Mouse (Mus musculus) monocyte, adult 2 months (primary cell): ENCODE results near the gene Dpf3.

Experiments
- DNase-seq, 2 experiments: peaks; one replicate each; pipeline ENCODE4 v3.0.0; 2022; ENCODE audit warnings: low spot score in 2 of 2, low read depth in 1 of 2

Gene Dpf3

GRCm38 (mm10) chr12:83415207-83415606 lies 72.3 kb downstream of the Dpf3 start:
- DNase-seq = no peak

- DNase-seq = no peak
Measured at GRCm38 (mm10) chr12:83413684-83414083, 73.8 kb downstream of the Dpf3 start.

GRCm38 (mm10) chr12:83411721-83412521 lies 75.6 kb downstream of the Dpf3 start:
- DNase-seq = no peak

- no peak for DNase-seq
Measured at GRCm38 (mm10) chr12:83411032-83411431, 76.5 kb downstream of the Dpf3 start.

GRCm38 (mm10) chr12:83405374-83406125 lies 82.0 kb downstream of the Dpf3 start:
- no peak for DNase-seq

- no peak for DNase-seq
Measured at GRCm38 (mm10) chr12:83402270-83402669, 85.2 kb downstream of the Dpf3 start.

GRCm38 (mm10) chr12:83392011-83392410 lies 95.5 kb downstream of the Dpf3 start:
- no peak for DNase-seq

GRCm38 (mm10) chr12:83387554-83387953 lies 100.0 kb downstream of the Dpf3 start:
- DNase-seq = no peak

GRCm38 (mm10) chr12:83381072-83381471 lies 106.4 kb downstream of the Dpf3 start:
- no peak for DNase-seq

GRCm38 (mm10) chr12:83380016-83380415 lies 107.5 kb downstream of the Dpf3 start:
- no peak for DNase-seq

GRCm38 (mm10) chr12:83375015-83375831 lies 112.3 kb downstream of the Dpf3 start:
- DNase-seq = no peak

GRCm38 (mm10) chr12:83373081-83373480 lies 114.4 kb downstream of the Dpf3 start:
- DNase-seq = no peak

- DNase-seq = no peak
Measured at GRCm38 (mm10) chr12:83372290-83372689, 115.2 kb downstream of the Dpf3 start.

- DNase-seq = no peak
Measured at GRCm38 (mm10) chr12:83370221-83370620, 117.3 kb downstream of the Dpf3 start.

GRCm38 (mm10) chr12:83369416-83369815 lies 118.1 kb downstream of the Dpf3 start:
- DNase-seq = no peak

- no peak for DNase-seq
Measured at GRCm38 (mm10) chr12:83367486-83367885, 120.0 kb downstream of the Dpf3 start.

- no peak for DNase-seq
Measured at GRCm38 (mm10) chr12:83364771-83365170, 122.7 kb downstream of the Dpf3 start.

GRCm38 (mm10) chr12:83361801-83362200 lies 125.7 kb downstream of the Dpf3 start:
- no peak for DNase-seq

GRCm38 (mm10) chr12:83352640-83353039 lies 134.9 kb downstream of the Dpf3 start:
- DNase-seq = no peak

GRCm38 (mm10) chr12:83349736-83350135 lies 137.8 kb downstream of the Dpf3 start:
- DNase-seq = no peak

- no peak for DNase-seq
Measured at GRCm38 (mm10) chr12:83348246-83348645, 139.3 kb downstream of the Dpf3 start.

- no peak for DNase-seq
Measured at GRCm38 (mm10) chr12:83342875-83343185, 144.7 kb downstream of the Dpf3 start.
